Mouse (Mus musculus) layer of hippocampus, postnatal 36 days (tissue): ENCODE measurements at regions not wholly inside any gene's neighbourhood (a gene's known extent, or its start where the extent isn't known, plus 50 kb on each side); places are given as distances from the start of the nearest gene placed in this dataset.

Experiments
- DNase-seq, 2 experiments: peaks; one replicate each; pipeline ENCODE4 v3.0.0; 2022

- DNase-seq: no peak
Measured at GRCm38 (mm10) chr5:129430330-129430729, 70.7 kb upstream of the Sfswap start.

- no peak for DNase-seq
Measured at GRCm38 (mm10) chr5:129449931-129450573, 51.0 kb upstream of the Sfswap start.
